Mouse (Mus musculus) E14TG2a.4 (cell line): Measurements from ENCODE around the gene Synrg.

ENCODE experiments used
- CTCF ChIP-seq: conservative IDR thresholded peaks from 2 replicates; pipeline ENCODE4 v1.5.1; 2014; ENCODE audit warnings: low read length
- POU5F1 ChIP-seq: IDR thresholded peaks from 2 replicates; pipeline ENCODE4 v1.6.1; 2014; ENCODE audit warnings: low read length, borderline replicate concordance

- no peak for TF ChIP-seq CTCF
- no peak for TF ChIP-seq POU5F1
Measured at GRCm38 (mm10) chr11:83969040-83969439, 4.8 kb downstream of the Synrg start.
